Mouse (Mus musculus) gastrocnemius, adult 2 months (tissue): Measurements from ENCODE around the gene Urb1. TPM values are rescaled to one million over a fixed set of nuclear protein-coding genes. Genes with fewer than 3 reads are reported as not detected.

Experiments used
- DNase-seq: peaks from one replicate; pipeline ENCODE4 v3.0.0; 2022
- H3K27ac ChIP-seq: fragments of 200-600 bp; 2 replicates; pipeline ENCODE4 v1.8.1; 2022; ENCODE audit warnings: mild to moderate bottlenecking
- H3K4me3 ChIP-seq: fragments of 200-600 bp; 2 replicates; pipeline ENCODE4 v1.8.1; 2022; ENCODE audit warnings: mild to moderate bottlenecking, moderate library complexity
- CTCF ChIP-seq: fragments of 200-600 bp; IDR thresholded peaks from 2 replicates; pipeline ENCODE4 v1.8.1; 2022; ENCODE audit warnings: antibody characterized with exemption, mild to moderate bottlenecking, moderate library complexity
- intact Hi-C: fragments of 180-260 bp; cut with DNase I; formaldehyde crosslinking; loops from one replicate; pipeline ENCODE4 v1.15.1; 2025
- total RNA-seq, 2 experiments: library from RNA; stranded (reverse); gene quantifications; 2 replicates each; pipeline ENCODE4 v1.2.3; 2021

Gene Urb1
- total RNA-seq, 2 experiments from 2014 or later: 4.7 to 5.0 TPM

- DNase-seq: no peak
- Histone ChIP-seq H3K4me3 (no peak overlapping the region), H3K27ac (no peak overlapping the region)
- intact Hi-C loops: no loop called here
- TF ChIP-seq CTCF: no peak
Measured at GRCm38 (mm10) chr16:90820326-90820725, 10.1 kb upstream of the Urb1 start.

GRCm38 (mm10) chr16:90812086-90812485 lies 1.9 kb upstream of the Urb1 start:
- no peak for DNase-seq
- Histone ChIP-seq H3K4me3 (no peak overlapping the region), H3K27ac (no peak overlapping the region)
- TF ChIP-seq CTCF: no peak
- intact Hi-C loops: no loop called here

- Histone ChIP-seq H3K27ac (peak overlapping the region; percentile 90), H3K4me3 (peak overlapping the region; percentile 92)
- intact Hi-C loops: loop anchor here (2.0 kb wide), 1 partner anchor 20 kb away; no protein-coding TSS in a partner anchor
- no peak for TF ChIP-seq CTCF
- no peak for DNase-seq
Measured at GRCm38 (mm10) chr16:90810716-90811256, 573 bp upstream of the Urb1 start.

- intact Hi-C loops: no loop called here
- H3K4me3 ChIP-seq: no peak overlapping the region
- no peak overlapping the region for H3K27ac ChIP-seq
- TF ChIP-seq CTCF: no peak
- no peak for DNase-seq
Measured at GRCm38 (mm10) chr16:90804466-90804865, 5.7 kb downstream of the Urb1 start.

- intact Hi-C loops: no loop called here
Measured at GRCm38 (mm10) chr16:90801928-90802327, 8.3 kb downstream of the Urb1 start.

GRCm38 (mm10) chr16:90801251-90801650 lies 9.0 kb downstream of the Urb1 start:
- intact Hi-C loops: no loop called here
- Histone ChIP-seq H3K27ac (0 out of 2 replicates have a peak overlapping the region, but pooled peaks have one; percentile 24), H3K4me3 (no peak overlapping the region)
- TF ChIP-seq CTCF: no peak
- DNase-seq: no peak

More at GRCm38 (mm10) chr16:90801928-90802327, 8.3 kb downstream of the Urb1 start:
- peak; percentile 47 for TF ChIP-seq CTCF
- H3K27ac ChIP-seq: no peak overlapping the region
- H3K4me3 ChIP-seq: no peak overlapping the region
- no peak for DNase-seq

GRCm38 (mm10) chr16:90799840-90800239 lies 10.4 kb downstream of the Urb1 start:
- Histone ChIP-seq H3K27ac (no peak overlapping the region), H3K4me3 (no peak overlapping the region)
- intact Hi-C loops: no loop called here
- TF ChIP-seq CTCF: no peak
- no peak for DNase-seq

- no peak overlapping the region for H3K4me3 ChIP-seq
- no peak for DNase-seq
- no peak for TF ChIP-seq CTCF
- intact Hi-C loops: no loop called here
- H3K27ac ChIP-seq: no peak overlapping the region
Measured at GRCm38 (mm10) chr16:90798848-90799247, 11.4 kb downstream of the Urb1 start.

- H3K4me3 ChIP-seq: no peak overlapping the region
- no peak for TF ChIP-seq CTCF
- intact Hi-C loops: no loop called here
- DNase-seq: no peak
- no peak overlapping the region for H3K27ac ChIP-seq
Measured at GRCm38 (mm10) chr16:90798446-90798845, 11.8 kb downstream of the Urb1 start.

- DNase-seq: no peak
- TF ChIP-seq CTCF: no peak
- no peak overlapping the region for H3K4me3 ChIP-seq
- H3K27ac ChIP-seq: no peak overlapping the region
- intact Hi-C loops: no loop called here
Measured at GRCm38 (mm10) chr16:90794708-90795107, 15.5 kb downstream of the Urb1 start.

- H3K4me3 ChIP-seq: no peak overlapping the region
Measured at GRCm38 (mm10) chr16:90792500-90792899, 17.7 kb downstream of the Urb1 start.

GRCm38 (mm10) chr16:90792066-90792465 lies 18.1 kb downstream of the Urb1 start:
- no peak for TF ChIP-seq CTCF
- intact Hi-C loops: no loop called here
- Histone ChIP-seq H3K27ac (peak overlapping the region; percentile 28; the same call in 1 of the 2 replicates), H3K4me3 (no peak overlapping the region)
- no peak for DNase-seq

More at GRCm38 (mm10) chr16:90792500-90792899, 17.7 kb downstream of the Urb1 start:
- H3K27ac ChIP-seq: peak overlapping the region; percentile 28; the same call in 1 of the 2 replicates
- peak; percentile 66 for DNase-seq
- no peak for TF ChIP-seq CTCF
- intact Hi-C loops: no loop called here

- intact Hi-C loops: no loop called here
- H3K27ac ChIP-seq: no peak overlapping the region
- peak; percentile 30 for DNase-seq
- H3K4me3 ChIP-seq: no peak overlapping the region
- no peak for TF ChIP-seq CTCF
Measured at GRCm38 (mm10) chr16:90790946-90791345, 19.3 kb downstream of the Urb1 start.

- intact Hi-C loops: no loop called here
- DNase-seq: no peak
- Histone ChIP-seq H3K27ac (no peak overlapping the region), H3K4me3 (no peak overlapping the region)
- TF ChIP-seq CTCF: no peak
Measured at GRCm38 (mm10) chr16:90788580-90788979, 21.6 kb downstream of the Urb1 start.
